Mouse (Mus musculus): Measurements from ENCODE around the gene Smdt1. TPM values are rescaled to one million over a fixed set of nuclear protein-coding genes. Genes with fewer than 3 reads are reported as not detected.
A peak's percentile ranks its signal among the peaks of the same experiment; 100 is the strongest.

The Smdt1 gene
- 200 and 394 TPM in 2 replicates for polyA plus RNA-seq (2012; rRNA removed)

GRCm38 (mm10) chr15:82338593-82339112 is at the start of gene Smdt1, which contains the start of the genes Naga and Pheta2:
Gene Smdt1 (plus strand): TSS chr15:82338959.
Gene Naga (minus strand): TSS chr15:82338925.
Gene Pheta2 (plus strand): TSS chr15:82338942.
- Histone ChIP-seq H3K27me3 (ENCODE audit: control insufficient read depth, insufficient read depth, low read length) (0 out of 2 replicates have a peak, but pooled peaks cover 3% of the 10 kb centered on the region), H3K4me3 (ENCODE audit: low read depth, low read length) (peak within 1 kb of the TSS; percentile 71), H3K27ac (ENCODE audit: insufficient read depth, low read depth, low read length) (peak within 1 kb of the TSS; percentile 39), H3K36me3 (ENCODE audit: control insufficient read depth, insufficient read depth, low read length) (peaks cover 29% of the 10 kb centered on the region), H3K4me1 (ENCODE audit: control insufficient read depth, insufficient read depth, insufficient read length, low read length) (peaks cover 19% of the 10 kb centered on the region)
- TF ChIP-seq CTCF (IDR thresholded peaks at IDR 0.05; ENCODE audit: extremely low read depth, insufficient read length, insufficient replicate concordance, low read depth, low read length) (no peak), POLR2A (IDR thresholded peaks at IDR 0.05; ENCODE audit: low read depth, low read length) (peak; percentile 31; the same call in 1 of the 2 replicates)
- under 1% methylated on average over 41 of the region's 41 CpGs for WGBS

- Histone ChIP-seq H3K27ac (ENCODE audit: insufficient read depth, low read depth, low read length) (no peak overlapping the region), H3K4me3 (ENCODE audit: low read depth, low read length) (no peak overlapping the region), H3K36me3 (ENCODE audit: control insufficient read depth, insufficient read depth, low read length) (no peaks in the 10 kb centered on the region), H3K4me1 (ENCODE audit: control insufficient read depth, insufficient read depth, insufficient read length, low read length) (no peaks in the 10 kb centered on the region), H3K27me3 (ENCODE audit: control insufficient read depth, insufficient read depth, low read length) (peaks cover 7% of the 10 kb centered on the region)
- no peak for TF ChIP-seq CTCF (IDR thresholded peaks at IDR 0.05; ENCODE audit: extremely low read depth, insufficient read length, insufficient replicate concordance, low read depth, low read length)
- TF ChIP-seq POLR2A (IDR thresholded peaks at IDR 0.05; ENCODE audit: low read depth, low read length) = no peak
- 35% methylated on average over 7 of the region's 7 CpGs for WGBS
Observed at GRCm38 (mm10) chr15:82290252-82290651, 48.5 kb upstream of the Smdt1 start.

- Histone ChIP-seq H3K4me3 (ENCODE audit: low read depth, low read length) (no peak overlapping the region), H3K4me1 (ENCODE audit: control insufficient read depth, insufficient read depth, insufficient read length, low read length) (no peaks in the 10 kb centered on the region), H3K27me3 (ENCODE audit: control insufficient read depth, insufficient read depth, low read length) (peaks cover 4% of the 10 kb centered on the region; the same call in 1 of the 2 replicates), H3K27ac (ENCODE audit: insufficient read depth, low read depth, low read length) (no peak overlapping the region), H3K36me3 (ENCODE audit: control insufficient read depth, insufficient read depth, low read length) (no peaks in the 10 kb centered on the region)
- WGBS = 20% methylated on average over 5 of the region's 5 CpGs
- TF ChIP-seq POLR2A (IDR thresholded peaks at IDR 0.05; ENCODE audit: low read depth, low read length) (no peak), CTCF (IDR thresholded peaks at IDR 0.05; ENCODE audit: extremely low read depth, insufficient read length, insufficient replicate concordance, low read depth, low read length) (no peak)
Observed at GRCm38 (mm10) chr15:82292851-82293250, 45.9 kb upstream of the Smdt1 start.

GRCm38 (mm10) chr15:82293271-82293711 is 45.5 kb upstream of the Smdt1 start:
- H3K27me3 ChIP-seq (ENCODE audit: control insufficient read depth, insufficient read depth, low read length) = peaks cover 4% of the 10 kb centered on the region; the same call in 1 of the 2 replicates
- no peak overlapping the region for H3K27ac ChIP-seq (ENCODE audit: insufficient read depth, low read depth, low read length)
- H3K4me3 ChIP-seq (ENCODE audit: low read depth, low read length) = no peak overlapping the region
- H3K4me1 ChIP-seq (ENCODE audit: control insufficient read depth, insufficient read depth, insufficient read length, low read length) = no peaks in the 10 kb centered on the region
- no peak for TF ChIP-seq POLR2A (IDR thresholded peaks at IDR 0.05; ENCODE audit: low read depth, low read length)
- no peak for TF ChIP-seq CTCF (IDR thresholded peaks at IDR 0.05; ENCODE audit: extremely low read depth, insufficient read length, insufficient replicate concordance, low read depth, low read length)
- no peaks in the 10 kb centered on the region for H3K36me3 ChIP-seq (ENCODE audit: control insufficient read depth, insufficient read depth, low read length)
- 16% methylated on average over 7 of the region's 7 CpGs for WGBS

- no peaks in the 10 kb centered on the region for H3K36me3 ChIP-seq (ENCODE audit: control insufficient read depth, insufficient read depth, low read length)
- peaks cover 4% of the 10 kb centered on the region; the same call in 1 of the 2 replicates for H3K27me3 ChIP-seq (ENCODE audit: control insufficient read depth, insufficient read depth, low read length)
- TF ChIP-seq CTCF (IDR thresholded peaks at IDR 0.05; ENCODE audit: extremely low read depth, insufficient read length, insufficient replicate concordance, low read depth, low read length) (no peak), POLR2A (IDR thresholded peaks at IDR 0.05; ENCODE audit: low read depth, low read length) (no peak)
- 38% methylated on average over 8 of the region's 8 CpGs for WGBS
- no peak overlapping the region for H3K27ac ChIP-seq (ENCODE audit: insufficient read depth, low read depth, low read length)
- H3K4me1 ChIP-seq (ENCODE audit: control insufficient read depth, insufficient read depth, insufficient read length, low read length) = no peaks in the 10 kb centered on the region
- H3K4me3 ChIP-seq (ENCODE audit: low read depth, low read length) = no peak overlapping the region
Observed at GRCm38 (mm10) chr15:82294059-82294458, 44.7 kb upstream of the Smdt1 start.

- WGBS = 56% methylated on average over 39 of the region's 39 CpGs
- no peak for TF ChIP-seq POLR2A (IDR thresholded peaks at IDR 0.05; ENCODE audit: low read depth, low read length)
- TF ChIP-seq CTCF (IDR thresholded peaks at IDR 0.05; ENCODE audit: extremely low read depth, insufficient read length, insufficient replicate concordance, low read depth, low read length) = no peak
- Histone ChIP-seq H3K36me3 (ENCODE audit: control insufficient read depth, insufficient read depth, low read length) (no peaks in the 10 kb centered on the region), H3K27me3 (ENCODE audit: control insufficient read depth, insufficient read depth, low read length) (peaks cover 4% of the 10 kb centered on the region; the same call in 1 of the 2 replicates), H3K4me1 (ENCODE audit: control insufficient read depth, insufficient read depth, insufficient read length, low read length) (no peaks in the 10 kb centered on the region), H3K27ac (ENCODE audit: insufficient read depth, low read depth, low read length) (no peak within 1 kb of the TSS), H3K4me3 (ENCODE audit: low read depth, low read length) (no peak within 1 kb of the TSS)
Observed at GRCm38 (mm10) chr15:82298764-82299561, 39.8 kb upstream of the Smdt1 start, which contains the start of gene Wbp2nl. Gene Wbp2nl (plus strand): TSS chr15:82298954.

- TF ChIP-seq POLR2A (IDR thresholded peaks at IDR 0.05; ENCODE audit: low read depth, low read length) (no peak), CTCF (IDR thresholded peaks at IDR 0.05; ENCODE audit: extremely low read depth, insufficient read length, insufficient replicate concordance, low read depth, low read length) (no peak)
- H3K36me3 ChIP-seq (ENCODE audit: control insufficient read depth, insufficient read depth, low read length) = no peaks in the 10 kb centered on the region
- no peak overlapping the region for H3K27ac ChIP-seq (ENCODE audit: insufficient read depth, low read depth, low read length)
- H3K4me1 ChIP-seq (ENCODE audit: control insufficient read depth, insufficient read depth, insufficient read length, low read length) = no peaks in the 10 kb centered on the region
- H3K4me3 ChIP-seq (ENCODE audit: low read depth, low read length) = no peak overlapping the region
- no peaks in the 10 kb centered on the region for H3K27me3 ChIP-seq (ENCODE audit: control insufficient read depth, insufficient read depth, low read length)
- WGBS = 30% methylated on average over 3 of the region's 3 CpGs
Observed at GRCm38 (mm10) chr15:82307107-82307506, 31.7 kb upstream of the Smdt1 start.
